Comparison of ENCODE assay signal across 12 mouse cellular contexts in genomic region chr2:109953048-109953717, GRCm38 (mm10). TPM values are rescaled to one million over a fixed set of nuclear protein-coding genes. Genes with fewer than 3 reads are reported as not detected.
DNase-seq lines count a peak whose midpoint lies in the region; ATAC-seq and TF ChIP-seq lines count a peak whose summit lies in the region.
"Had no signal": no experiment of that assay in that cellular context is flagged by ENCODE, and none has a peak within 500 bp of the region (broad histone marks: within the 10 kb centered on the region; RNA-seq: fewer than 3 reads in every experiment).

No protein-coding gene starts in this region.

- no peak for DNase-seq in heart, postnatal 0 days (ENCODE audit: low spot score)
- DNase-seq in heart, adult 9 months (ENCODE audit: low spot score in 2 of 2): no peak
- peak; percentile 32 for DNase-seq in NIH3T3 (ENCODE audit: low read depth)
- DNase-seq in midbrain, embryonic 14.5 days: no peak
- no peak for DNase-seq in ovary, postnatal 14 days (ENCODE audit: low spot score)
- DNase-seq in gastrocnemius, postnatal 36 days: no peak
- DNase-seq in thymus, postnatal 0 days (ENCODE audit: low spot score): no peak
- DNase-seq: kidney, postnatal 36 days had no signal

- H3K9ac ChIP-seq in heart, postnatal 0 days (replicated peaks; ENCODE audit: low read depth, low read length): no peak overlapping the region
- no peak overlapping the region for H3K9ac ChIP-seq in midbrain, embryonic 14.5 days (replicated peaks; ENCODE audit: low read length)
- H3K9ac ChIP-seq: heart, embryonic 15.5 days had no signal

- H3K4me1 ChIP-seq in heart, postnatal 0 days (ENCODE audit: control insufficient read depth, insufficient read depth): peaks cover 68% of the 10 kb centered on the region
- H3K4me1 ChIP-seq in midbrain, embryonic 14.5 days (ENCODE audit: control insufficient read depth, insufficient read depth, low read length): peaks cover 10% of the 10 kb centered on the region; the same call in 1 of the 2 replicates

- 68% methylated on average over 10 of the region's 10 CpGs for WGBS in heart, postnatal 0 days
- 52% methylated on average over 10 of the region's 10 CpGs for WGBS in midbrain, embryonic 14.5 days

- 0 out of 2 replicates have a peak overlapping the region, but pooled peaks have one; percentile 31 for H3K27ac ChIP-seq in heart, postnatal 0 days (ENCODE audit: low read depth)
- no peak overlapping the region for H3K27ac ChIP-seq in midbrain, embryonic 14.5 days (replicated peaks; ENCODE audit: low read depth, low read length)
- H3K27ac ChIP-seq: heart, embryonic 15.5 days had no signal

- no peak overlapping the region for H3K4me3 ChIP-seq in heart, postnatal 0 days (ENCODE audit: low read depth, low read length)
- H3K4me3 ChIP-seq in midbrain, embryonic 14.5 days (replicated peaks; ENCODE audit: low read depth, low read length): no peak overlapping the region
- H3K4me3 ChIP-seq: heart, embryonic 15.5 days; megakaryocyte, embryonic 14.5 days had no signal

- TF ChIP-seq EP300 in heart, postnatal 0 days (IDR thresholded peaks at IDR 0.05; ENCODE audit: low read depth): no peak

- no peaks in the 10 kb centered on the region for H3K9me3 ChIP-seq in heart, postnatal 0 days (replicated peaks; ENCODE audit: control insufficient read depth, low read length)
- H3K9me3 ChIP-seq in midbrain, embryonic 14.5 days (ENCODE audit: control insufficient read depth, low read length): no peaks in the 10 kb centered on the region
- H3K9me3 ChIP-seq: heart, embryonic 15.5 days had no signal

- H3K36me3 ChIP-seq in heart, postnatal 0 days (replicated peaks; ENCODE audit: control insufficient read depth, insufficient read depth, low read length): no peaks in the 10 kb centered on the region
- no peaks in the 10 kb centered on the region for H3K36me3 ChIP-seq in midbrain, embryonic 14.5 days (ENCODE audit: control insufficient read depth, insufficient read depth, low read length)
- H3K36me3 ChIP-seq: heart, embryonic 15.5 days had no signal

- H3K27me3 ChIP-seq in heart, postnatal 0 days (ENCODE audit: control insufficient read depth, insufficient read depth, low read length): no peaks in the 10 kb centered on the region
- no peaks in the 10 kb centered on the region for H3K27me3 ChIP-seq in midbrain, embryonic 14.5 days (ENCODE audit: control insufficient read depth, insufficient read depth, low read length)
- H3K27me3 ChIP-seq: heart, embryonic 15.5 days; Patski had no signal

- no peak overlapping the region for H3K4me2 ChIP-seq in heart, postnatal 0 days (ENCODE audit: low read depth, low read length)
- H3K4me2 ChIP-seq in midbrain, embryonic 14.5 days (ENCODE audit: low read length): no peak overlapping the region
- H3K4me2 ChIP-seq: heart, embryonic 15.5 days had no signal

- intact Hi-C loops in gastrocnemius, postnatal 36 days (cut with DNase I): no loop called here

- no peak for ATAC-seq in heart, postnatal 0 days (ENCODE audit: insufficient read depth, low read depth)
- peak; percentile 53 to 83 for ATAC-seq in hematopoietic stem cell, adult 5-6 weeks (replicated peaks in 1 of 2; ENCODE audit: insufficient read depth in 1 of 2, low FRiP score in 2 of 2, low TSS enrichment in 1 of 2, low read depth in 1 of 2, poor library complexity in 2 of 2, severe bottlenecking in 2 of 2)
- ATAC-seq in midbrain, embryonic 14.5 days (ENCODE audit: low FRiP score, low TSS enrichment): peak; percentile 65
- ATAC-seq: Patski had no signal

- TF ChIP-seq CTCF in heart, postnatal 0 days (IDR thresholded peaks at IDR 0.05; ENCODE audit: low read depth): no peak

RNA-seq across cellular contexts. Expression of gene Lgr4, which starts 35.7 kb away (rescaled TPM):
- total RNA-seq in heart, postnatal 0 days (2014; rRNA removed; ENCODE audit: low replicate concordance): 49.7 and 61.2 TPM in 2 replicates
- 10.2 and 10.9 TPM in 2 replicates for polyA plus RNA-seq in heart, postnatal 0 days (2015; fragmentation: Nextera tagmentation; extraction: Ambion mirVana)
- total RNA-seq in hematopoietic stem cell, adult 5-6 weeks (2017): 0.74 and 8.4 TPM in 2 replicates
- 11.6 and 12.0 TPM in 2 replicates for polyA plus RNA-seq in midbrain, embryonic 14.5 days (2014; fragmentation: Nextera tagmentation; extraction: Ambion mirVana)
- total RNA-seq in gastrocnemius, postnatal 36 days (2021): 10 to 100 TPM; 24.7 to 24.9 TPM
- polyA plus RNA-seq in thymus, postnatal 0 days (2015; fragmentation: Nextera tagmentation; extraction: Ambion mirVana): 4.3 and 5.1 TPM in 2 replicates
